Mouse (Mus musculus) kidney, adult 18-20 months (tissue): ENCODE data around the gene Smarca5.

ENCODE experiments used
- DNase-seq: peaks from one replicate; pipeline ENCODE4 v3.0.0; 2021

Smarca5 gene

DNA sequence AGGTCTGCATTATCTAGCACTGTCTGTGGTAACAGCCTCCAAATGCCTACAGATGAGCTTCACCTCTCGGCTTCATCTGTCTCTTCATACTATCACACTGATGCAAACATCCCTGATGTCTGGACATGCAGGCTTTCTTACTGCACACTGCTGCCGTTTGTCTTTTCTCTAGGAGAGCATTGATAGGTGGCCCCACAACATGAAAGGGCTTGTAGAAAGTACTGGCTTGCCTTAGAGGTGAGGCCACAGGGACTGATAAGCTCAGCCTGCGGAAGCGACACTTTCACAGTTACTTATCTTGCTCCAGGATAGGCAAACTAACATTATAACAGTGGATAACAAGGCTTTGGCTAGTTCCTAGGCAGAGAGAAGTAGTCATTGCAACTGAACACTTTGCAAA lies 78.2 kb downstream of the Smarca5 start:
- no peak for DNase-seq

DNA sequence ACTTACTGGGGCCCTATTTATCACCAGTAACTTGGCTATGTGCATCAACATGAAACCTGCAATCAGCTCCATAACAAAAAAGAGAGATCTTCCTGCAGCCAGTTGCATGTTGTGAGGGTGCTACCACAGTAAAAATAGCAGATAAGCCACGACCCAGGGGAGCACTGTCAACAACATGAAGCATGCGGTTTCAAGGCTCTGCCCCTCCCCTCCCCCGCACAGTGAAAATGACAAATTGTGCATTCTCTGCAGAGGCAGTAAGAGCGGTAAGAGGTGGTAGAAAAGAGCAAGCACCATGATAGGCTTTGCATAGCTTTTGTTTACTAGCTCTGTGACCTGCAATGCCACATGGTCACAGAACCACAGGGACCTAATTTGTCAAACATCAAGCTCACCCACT lies 81.7 kb downstream of the Smarca5 start:
- no peak for DNase-seq
